Mouse (Mus musculus): ENCODE data around the gene Mob3b. TPM values are rescaled to one million over a fixed set of nuclear protein-coding genes. Genes with fewer than 3 reads are reported as not detected.
"Not testable (repeated sequence)": the region's sequence is repeated elsewhere in the genome, so short reads cannot be mapped to it uniquely, and the experiment has no call there.

The Mob3b gene
- polyA plus RNA-seq, 2 experiments from 2014 or later, result 5.8 to 6.5 TPM

DNA sequence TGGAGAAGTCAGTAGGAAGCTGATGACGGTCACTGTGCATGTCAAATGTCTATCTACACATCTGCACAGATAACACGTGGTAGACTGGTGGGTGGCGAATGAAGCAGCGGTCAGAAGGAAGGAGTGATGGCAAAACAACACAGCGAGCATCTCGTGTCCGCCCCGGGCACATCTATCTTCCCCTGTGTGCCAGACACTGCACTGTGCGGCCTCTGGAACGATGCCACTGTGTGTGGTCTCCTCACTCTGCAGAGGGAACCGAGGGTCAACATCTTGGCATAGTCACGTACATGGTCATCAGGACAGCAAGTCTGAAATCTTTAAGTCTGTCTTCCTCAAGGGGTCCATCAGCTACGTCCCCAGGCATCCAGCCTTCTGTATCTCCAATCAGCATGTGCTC lies 193.3 kb downstream of the Mob3b start:
- ATAC-seq, result no peak

DNA sequence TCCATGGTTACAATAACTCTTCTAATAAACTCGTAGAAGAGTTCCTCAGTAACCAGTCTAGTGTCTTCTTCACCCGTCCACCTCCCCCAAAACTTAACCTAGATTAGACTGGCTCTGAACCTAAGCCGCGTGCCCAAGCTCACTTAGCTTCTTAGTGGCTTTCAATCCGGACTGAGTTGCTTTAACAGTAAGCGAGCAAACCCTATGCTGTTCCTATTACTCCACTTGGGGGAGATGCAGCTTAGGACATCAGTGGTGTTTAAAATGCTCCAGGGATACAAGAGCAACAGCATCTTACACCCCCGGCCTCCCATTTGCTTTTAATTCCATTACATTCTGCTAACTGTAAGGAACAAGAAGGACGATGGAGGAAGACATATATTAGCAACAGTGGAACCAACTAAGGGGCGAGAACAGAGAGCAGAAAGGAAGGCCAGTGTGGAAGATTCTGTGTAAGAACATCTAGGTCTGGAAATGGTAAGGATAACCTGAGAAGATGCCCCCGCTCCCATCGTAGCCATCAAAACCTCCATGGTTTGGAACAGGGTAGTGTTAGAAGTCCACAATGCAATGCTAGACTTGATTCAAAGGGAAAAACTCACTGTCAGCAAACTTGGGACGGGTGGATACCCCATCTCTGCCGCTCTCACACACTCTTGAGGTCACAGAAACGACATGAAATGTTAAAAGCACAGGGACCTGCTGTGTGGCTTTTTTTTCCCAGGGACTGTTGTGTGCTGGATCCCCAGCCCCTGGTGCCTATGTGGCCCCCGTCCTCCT lies 196.3 kb downstream of the Mob3b start:
- ATAC-seq, result no peak

DNA sequence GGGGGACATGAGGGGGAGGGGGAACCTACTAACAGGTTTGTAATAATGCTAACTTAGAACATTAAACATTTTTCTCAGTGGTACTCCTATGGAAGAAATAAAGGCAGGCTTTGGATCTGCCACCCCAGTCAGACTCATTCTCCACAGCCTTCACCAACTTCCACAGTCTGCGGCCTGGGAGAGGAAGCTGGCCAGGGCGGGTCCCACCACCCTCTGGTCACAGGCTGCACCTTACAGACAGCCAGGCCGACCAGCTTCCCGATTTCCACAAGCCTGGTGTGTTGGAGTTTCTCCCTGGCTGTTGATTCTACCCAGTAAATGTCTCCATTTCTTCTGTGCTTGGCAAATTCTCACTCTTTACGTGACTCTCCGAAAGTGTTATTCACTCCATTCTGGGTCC lies 197.8 kb downstream of the Mob3b start:
- ATAC-seq, result no peak

DNA sequence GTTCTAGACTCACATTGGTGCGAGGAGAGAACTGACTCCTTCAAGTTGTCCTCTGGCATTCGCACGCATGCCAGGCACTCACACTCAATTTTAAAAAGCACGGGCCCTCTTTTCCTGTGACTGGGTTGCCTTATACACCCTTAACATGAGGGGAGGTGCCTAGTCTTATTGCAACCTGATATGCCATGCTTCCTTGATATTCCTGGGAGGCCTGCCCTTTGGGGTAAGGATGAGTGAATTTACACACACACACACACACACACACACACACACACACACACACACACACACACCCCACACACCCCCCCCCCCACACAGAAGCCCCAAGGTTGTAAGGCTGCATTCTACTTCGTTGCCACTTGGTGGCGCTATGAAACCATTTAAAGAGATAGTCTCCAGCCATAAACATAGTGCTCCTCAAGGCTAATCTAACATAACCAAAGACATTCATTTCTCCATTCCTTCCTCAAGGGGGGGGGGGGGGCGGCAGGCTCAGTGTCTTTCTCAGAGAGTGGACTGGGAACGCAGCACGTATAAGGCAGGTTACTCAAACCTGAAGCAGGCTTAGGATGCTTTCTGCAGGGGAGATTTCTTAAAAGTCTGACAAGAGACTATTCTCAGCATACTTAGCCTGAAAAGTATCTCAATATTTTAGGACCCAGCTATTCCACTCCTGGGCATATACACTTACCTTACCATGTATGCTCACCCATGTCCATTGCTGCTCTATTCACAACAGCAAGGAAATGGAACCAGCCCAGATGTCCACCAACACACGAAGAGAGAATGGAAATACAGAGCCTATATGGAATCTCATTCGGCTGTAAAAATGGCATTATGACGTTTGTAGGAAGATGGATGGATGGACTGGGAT lies 198.9 kb downstream of the Mob3b start:
- ATAC-seq, result peak; percentile 89

DNA sequence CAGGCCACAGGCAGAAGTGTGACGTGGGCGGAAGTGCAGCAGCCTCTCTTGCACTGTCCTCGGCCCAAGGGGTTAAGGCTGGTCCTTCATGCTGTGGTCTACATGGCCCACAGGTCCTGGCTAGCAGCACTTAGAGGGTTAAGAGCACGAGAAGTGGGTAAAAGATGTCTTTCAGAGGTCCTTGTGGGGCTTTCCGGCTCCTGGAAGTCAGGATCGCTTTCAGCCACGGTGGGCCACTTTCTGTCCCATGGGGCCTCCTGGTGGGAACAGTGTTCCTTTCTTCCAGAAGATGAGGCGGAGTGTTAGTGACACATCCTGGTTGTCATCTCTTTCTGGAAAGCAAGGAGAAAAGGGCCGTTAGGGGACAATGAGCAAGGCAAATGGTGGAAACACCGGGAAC lies 203.6 kb downstream of the Mob3b start:
- no peak for ATAC-seq

DNA sequence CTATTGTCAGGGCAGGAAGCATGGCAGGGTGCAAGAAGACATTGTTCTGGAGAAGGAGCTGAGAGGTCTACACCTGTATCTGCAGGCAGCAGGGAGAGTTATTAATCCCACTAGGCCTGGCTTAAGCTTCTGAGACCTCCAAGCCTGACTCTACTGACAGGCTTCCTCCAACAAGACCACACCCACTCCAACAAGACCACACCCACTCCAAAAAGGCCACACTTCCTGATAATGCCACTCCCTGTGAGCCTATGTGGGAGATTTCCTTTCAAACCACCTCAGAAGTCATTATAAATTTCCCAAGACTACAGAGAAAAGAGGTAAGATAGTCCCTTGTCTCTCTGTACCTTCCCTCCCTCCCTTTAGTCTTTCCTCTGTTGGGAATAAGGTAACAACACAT lies 210.1 kb downstream of the Mob3b start:
- no peak for ATAC-seq

DNA sequence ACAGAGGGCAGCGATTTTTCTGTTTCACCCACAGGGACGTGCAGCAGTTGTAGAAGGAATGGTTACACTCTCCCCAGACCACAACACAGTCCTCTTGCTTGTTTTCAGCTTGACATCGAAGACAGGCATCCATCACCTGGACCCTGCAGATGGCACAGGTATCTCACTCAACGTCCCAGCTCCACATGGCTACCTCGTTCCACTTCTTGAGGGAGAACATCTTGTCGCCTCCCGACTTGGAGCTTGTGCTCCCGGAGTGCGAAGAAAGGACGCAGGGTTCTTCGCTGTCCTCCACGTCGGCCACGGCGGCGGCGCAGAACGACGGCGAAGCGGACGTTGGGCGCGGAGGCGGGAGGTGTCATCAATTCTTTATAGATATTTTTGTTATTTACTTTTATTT lies 216.2 kb downstream of the Mob3b start:
- no peak for ATAC-seq

DNA sequence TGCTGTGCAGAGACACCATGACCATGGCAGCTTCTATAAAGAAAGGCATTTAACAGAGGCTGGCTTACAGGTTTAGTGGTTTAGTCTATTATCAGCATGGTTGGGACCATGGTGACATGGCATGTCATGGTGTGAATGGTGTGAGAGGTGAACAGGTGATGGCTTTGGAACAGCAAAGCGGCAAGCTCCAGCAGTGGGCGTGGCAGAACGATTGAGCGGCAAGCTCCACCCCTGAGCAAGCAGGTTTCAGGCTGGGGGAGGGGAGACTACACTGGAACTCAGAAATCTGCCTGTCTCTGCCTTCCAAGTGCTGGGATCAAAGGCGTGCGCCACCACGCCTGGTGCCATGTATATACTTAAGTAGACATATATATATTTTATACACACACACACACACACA lies 228.9 kb downstream of the Mob3b start:
- ATAC-seq, result not testable (repeated sequence)

DNA sequence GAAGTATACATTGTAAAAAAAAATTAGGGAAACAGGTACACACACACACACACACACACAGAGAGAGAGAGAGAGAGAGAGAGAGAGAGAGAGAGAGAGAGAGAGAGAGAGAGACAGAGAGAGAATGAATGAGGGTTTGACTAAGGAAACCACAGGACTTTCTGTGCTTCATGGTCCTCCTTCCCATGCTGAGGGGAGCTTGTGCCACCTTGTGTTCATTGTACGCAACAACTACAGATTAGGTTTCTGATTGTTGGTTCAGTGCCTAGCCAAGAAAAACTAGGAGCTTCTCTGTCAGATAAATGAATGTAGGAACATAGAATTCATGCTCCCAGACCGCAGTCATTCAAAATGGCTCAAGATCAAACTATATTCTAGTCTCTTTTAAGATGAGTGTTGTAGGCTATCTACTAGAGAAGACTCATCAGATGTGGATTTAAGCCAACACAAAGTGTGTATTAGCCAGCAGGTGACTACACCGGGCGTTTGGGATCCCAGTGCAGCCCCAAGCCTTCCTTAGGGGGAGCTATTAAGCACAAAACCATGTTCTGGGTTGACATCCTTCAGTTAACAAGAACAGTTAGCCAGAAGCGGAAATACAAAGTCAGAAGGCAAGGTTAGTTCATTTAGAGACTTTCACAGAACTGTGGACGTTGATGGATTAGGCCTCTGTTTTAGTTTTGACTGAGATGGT lies 235.0 kb downstream of the Mob3b start:
- ATAC-seq, result peak; percentile 97

DNA sequence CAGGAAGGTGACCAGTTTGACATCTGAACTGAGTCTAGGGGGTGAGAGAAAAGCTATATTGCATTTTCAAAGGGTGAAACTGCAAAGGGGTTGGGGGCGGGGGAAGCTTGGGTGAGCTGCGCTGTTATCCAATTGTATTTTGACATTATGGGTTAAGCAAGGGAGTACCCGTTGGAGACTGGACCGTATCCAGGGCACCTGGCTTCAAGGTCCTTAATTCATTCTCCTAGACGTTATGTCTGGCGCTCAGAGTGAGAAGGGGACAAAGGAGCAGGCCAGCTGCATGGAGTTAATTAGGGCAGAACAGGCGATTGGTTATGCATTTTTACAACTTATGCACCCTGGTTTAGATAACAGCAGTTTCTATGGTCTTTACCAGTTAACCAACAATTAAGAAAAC lies 239.9 kb downstream of the Mob3b start:
- ATAC-seq, result no peak

DNA sequence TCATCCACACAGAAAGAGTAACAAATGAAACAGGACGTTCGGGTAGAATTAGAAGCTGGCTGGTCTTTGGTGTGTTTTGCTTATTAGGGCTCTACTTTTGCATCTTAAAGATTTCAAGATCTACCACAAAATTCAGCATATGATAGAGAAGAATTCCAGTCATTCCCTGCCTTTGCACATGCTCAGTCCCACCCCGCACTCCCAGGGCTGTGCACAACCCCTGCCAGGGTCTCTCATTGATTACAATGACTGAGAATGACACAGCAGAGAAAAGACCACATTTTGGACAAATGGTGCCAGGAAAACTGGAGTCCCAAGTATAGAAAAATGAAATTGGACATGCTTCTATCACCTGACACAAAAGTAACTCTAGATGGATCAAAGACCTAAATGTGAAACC lies 245.1 kb downstream of the Mob3b start:
- no peak for ATAC-seq

DNA sequence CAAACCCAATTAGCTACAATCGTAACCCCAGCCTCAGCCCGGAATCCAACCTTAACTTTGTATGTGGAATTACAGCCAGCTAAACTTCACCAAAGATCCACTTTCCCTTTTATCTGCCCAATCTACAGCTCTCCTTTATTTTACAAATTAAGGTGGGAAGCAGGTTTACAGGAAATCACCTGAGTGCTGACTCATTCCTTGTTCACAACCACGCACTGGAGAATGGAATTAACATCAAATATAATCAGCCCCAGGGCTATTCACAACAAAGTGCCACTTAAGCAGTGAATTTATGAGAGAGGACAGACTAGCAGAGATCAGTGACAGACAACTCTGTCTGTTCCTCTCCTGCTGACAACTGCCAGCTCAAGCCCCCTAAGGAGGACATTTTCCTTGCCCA lies 245.9 kb downstream of the Mob3b start:
- no peak for ATAC-seq

DNA sequence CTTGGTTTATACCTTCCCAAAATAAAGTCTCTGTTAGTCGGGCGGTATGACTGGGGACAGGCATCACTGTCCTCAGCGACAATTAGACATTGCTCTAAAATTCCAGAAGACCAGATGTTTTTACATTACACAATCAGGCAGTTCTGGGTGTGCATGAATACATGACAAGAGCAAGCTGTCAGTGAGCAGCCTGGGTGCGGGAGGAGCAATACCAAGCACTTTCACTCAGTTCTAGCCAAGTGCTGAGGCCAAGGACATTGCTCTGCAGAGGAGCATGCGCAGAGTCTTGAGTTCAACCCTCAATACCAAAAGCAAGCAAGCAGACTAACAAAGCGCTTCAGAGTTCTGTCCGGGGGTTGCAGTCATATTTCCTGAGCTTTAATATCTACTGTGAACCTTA lies 249.2 kb downstream of the Mob3b start:
- no peak for ATAC-seq

DNA sequence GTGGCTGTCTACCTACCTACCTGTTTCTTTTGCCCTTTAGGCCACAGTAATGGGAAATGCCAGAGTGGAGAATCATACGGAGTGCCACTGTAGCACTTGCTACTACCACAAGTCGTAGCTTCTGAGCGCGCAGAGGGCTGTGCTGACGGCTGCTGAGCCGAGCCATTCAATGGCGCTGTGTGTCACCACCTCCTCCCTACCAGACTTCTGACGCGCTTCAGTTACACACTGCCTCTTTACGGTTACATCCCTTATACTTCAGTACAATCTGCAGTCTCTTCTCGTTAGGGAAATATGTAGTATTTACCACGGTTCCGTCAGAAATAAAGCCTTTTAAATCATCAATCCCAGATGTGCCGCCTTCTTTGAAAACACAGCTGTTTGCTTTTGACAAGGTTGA lies 250.3 kb downstream of the Mob3b start:
- ATAC-seq, result no peak

DNA sequence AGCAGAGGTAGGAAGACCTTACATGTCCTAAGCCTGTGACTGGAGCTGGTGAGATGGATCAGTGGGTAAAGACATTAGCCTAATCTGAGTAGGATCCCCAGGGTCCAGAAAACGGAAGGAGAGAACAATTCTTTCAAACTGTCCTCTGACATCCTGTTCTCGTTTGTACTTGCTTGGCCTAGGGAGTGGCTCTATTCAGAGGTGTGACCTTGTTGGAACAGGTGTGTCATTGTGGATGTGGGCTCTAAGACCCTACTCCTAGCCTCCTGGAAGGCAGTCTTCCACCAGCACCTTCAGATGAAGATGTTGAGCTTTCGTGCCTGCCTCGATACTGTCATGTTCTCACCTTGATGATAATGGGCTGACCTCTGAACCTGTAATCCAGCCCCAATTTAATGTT lies 251.1 kb downstream of the Mob3b start:
- ATAC-seq, result no peak

DNA sequence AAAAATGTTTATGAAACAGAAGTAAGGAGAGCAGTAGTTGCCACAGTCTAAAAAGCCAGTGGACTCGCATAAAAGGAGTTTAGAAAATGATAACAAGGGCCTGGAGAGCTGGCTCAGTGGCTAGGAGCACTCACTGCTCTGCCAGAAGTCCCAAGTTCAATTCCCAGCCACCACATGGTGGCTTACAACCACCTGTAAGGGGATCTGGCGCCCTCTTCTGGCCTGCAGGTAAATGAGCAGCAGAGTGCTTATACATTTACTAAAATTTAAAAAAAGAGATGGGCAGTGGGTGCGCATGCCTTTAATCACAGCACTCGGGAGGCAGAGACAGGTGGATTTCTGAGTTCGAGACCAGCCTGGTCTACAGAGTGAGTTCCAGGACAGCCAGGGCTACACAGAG lies 251.9 kb downstream of the Mob3b start:
- ATAC-seq, result no peak

DNA sequence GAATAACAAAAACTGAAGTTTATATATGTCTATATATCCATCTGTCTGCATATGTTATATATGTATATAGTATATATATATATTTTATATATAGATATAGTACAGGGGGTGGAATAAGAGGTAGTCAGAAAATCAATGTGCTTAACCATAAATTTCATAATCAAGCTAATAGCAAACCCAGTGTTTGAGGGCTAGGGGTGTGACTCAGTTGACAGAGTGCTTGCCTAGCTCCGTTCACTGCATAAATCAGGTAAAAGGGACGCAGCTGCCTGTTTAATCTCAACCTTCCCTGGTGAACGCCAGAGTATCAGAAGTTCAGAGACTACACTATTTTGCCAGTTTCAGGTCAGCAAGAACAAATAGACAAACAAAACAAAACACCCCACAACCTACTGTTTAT lies 255.7 kb downstream of the Mob3b start:
- not testable (repeated sequence) for ATAC-seq

DNA sequence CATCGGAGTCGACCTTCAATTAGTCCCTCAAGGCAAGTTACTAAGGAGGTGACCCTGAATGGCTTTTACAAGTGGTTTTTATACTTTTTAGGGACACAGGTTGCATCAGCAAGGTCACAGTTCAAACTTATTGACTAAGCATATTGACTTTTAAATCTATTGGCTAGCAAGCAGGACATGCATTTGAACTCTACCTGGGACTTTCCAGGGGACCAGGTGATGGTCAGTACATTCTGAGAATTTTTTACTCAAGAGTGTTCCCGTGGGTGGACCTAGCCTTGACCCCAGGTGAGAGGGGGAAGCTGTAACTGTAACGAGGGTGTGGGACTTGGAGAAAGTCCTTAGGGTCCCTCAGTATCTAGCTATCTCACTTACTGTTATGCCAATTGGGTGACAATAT lies 256.1 kb downstream of the Mob3b start:
- ATAC-seq, result no peak

DNA sequence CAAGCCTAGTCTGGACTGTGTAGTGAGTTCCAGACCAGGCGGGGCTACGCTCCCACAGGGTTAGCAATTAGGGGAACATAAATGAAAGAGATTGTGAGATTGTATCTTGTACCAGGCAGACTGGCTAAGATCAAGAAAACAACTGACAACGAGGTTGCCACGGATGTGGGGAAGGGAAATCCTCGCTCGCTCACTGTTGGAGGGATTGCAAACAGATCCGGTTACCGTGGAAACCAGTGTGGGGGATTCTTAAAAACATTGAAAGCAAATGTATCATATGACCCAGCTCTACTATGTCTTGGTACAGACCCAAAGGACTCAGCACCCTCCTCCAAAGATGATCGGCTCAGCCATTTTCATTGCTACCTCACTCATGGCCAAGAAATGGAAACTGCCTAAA lies 257.1 kb downstream of the Mob3b start:
- no peak for ATAC-seq

DNA sequence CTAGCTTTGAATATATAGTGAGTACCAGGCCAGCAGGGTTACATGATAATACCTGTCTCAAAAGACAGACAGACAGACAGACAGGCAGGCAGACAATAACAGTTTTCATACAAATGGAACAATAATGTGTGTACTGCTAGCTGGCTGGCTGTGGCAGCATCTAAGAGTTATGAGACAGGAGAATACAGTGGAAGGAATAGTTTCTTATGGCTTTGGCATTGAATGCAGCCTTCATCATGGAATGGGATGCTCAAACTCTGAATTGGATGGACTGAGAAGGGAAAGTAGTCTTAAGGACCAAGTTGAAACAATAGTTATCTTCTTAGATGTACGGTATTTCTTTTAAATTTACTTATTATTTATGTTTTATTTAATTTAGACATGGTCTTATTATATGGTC lies 258.0 kb downstream of the Mob3b start:
- no peak for ATAC-seq

All from CD4-positive, CD25-positive, alpha-beta regulatory T cell, adult 4 months (primary cell).